Mouse (Mus musculus): ENCODE data around the gene Fan1. TPM values are rescaled to one million over a fixed set of nuclear protein-coding genes. Genes with fewer than 3 reads are reported as not detected.

Fan1 gene
- polyA plus RNA-seq, 1 experiment from 2014 or later, result 11.4 TPM

DNA sequence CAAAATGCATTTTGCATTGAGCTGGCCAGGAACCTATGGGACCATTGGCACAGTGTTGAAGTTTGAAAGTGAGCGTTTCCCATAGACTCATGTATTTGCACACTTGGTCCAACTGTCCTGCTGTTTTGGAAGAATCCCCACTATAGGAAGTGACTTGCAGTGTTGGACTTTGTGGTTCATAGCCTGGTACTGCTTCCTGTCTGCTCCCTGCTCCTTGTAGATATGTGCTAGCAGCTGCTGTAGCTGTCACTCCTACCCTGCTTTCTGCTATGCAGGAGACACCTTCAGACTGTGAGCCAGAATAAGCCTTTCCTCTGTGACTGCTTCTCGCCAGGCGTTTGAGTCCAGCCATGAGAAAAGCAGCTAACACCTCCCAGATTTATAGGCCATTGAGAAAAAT lies 42.6 kb downstream of the Fan1 start:
- H3K4me3 ChIP-seq (replicated peaks), result no peak overlapping the region
- H3K27ac ChIP-seq, result no peak overlapping the region
- 85% methylated on average over 3 of the region's 3 CpGs for WGBS
- peaks cover 64% of the 10 kb centered on the region for H3K36me3 ChIP-seq
- no peaks in the 10 kb centered on the region for H3K4me1 ChIP-seq (replicated peaks)
- H3K4me2 ChIP-seq, result no peak overlapping the region
- ATAC-seq (ENCODE audit: insufficient number of reproducible peaks, insufficient read depth, low FRiP score, low TSS enrichment, low read depth), result no peak
- no peaks in the 10 kb centered on the region for H3K27me3 ChIP-seq
- no peak overlapping the region for H3K9ac ChIP-seq (replicated peaks)
- no peaks in the 10 kb centered on the region for H3K9me3 ChIP-seq

DNA sequence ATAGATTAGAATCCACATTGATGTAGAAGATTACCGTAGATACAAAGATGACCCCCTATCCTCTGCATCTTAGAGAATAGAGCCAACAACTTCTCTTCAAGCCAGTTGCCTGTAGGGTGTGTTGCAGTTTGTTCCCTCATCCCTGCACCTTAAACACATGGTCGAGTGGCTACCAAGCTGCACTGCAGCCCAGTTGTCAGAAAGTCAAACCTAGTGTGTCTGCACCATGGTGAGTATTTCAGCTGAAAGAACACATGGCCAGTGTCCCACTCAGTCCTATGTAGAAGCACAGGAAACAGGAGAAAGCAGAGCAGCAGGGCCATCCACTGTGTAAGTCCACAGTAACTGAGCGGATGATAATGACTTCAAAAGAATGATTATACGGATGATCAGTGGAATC lies 46.4 kb downstream of the Fan1 start:
- no peak overlapping the region for H3K9ac ChIP-seq (replicated peaks)
- no peaks in the 10 kb centered on the region for H3K4me1 ChIP-seq (replicated peaks)
- H3K4me2 ChIP-seq, result no peak overlapping the region
- H3K36me3 ChIP-seq, result peaks cover 47% of the 10 kb centered on the region; the same call in 1 of the 2 replicates
- no peak overlapping the region for H3K27ac ChIP-seq
- ATAC-seq (ENCODE audit: insufficient number of reproducible peaks, insufficient read depth, low FRiP score, low TSS enrichment, low read depth), result no peak
- H3K9me3 ChIP-seq, result no peaks in the 10 kb centered on the region
- H3K4me3 ChIP-seq (replicated peaks), result no peak overlapping the region
- 89% methylated on average over 4 of the region's 4 CpGs for WGBS
- H3K27me3 ChIP-seq, result no peaks in the 10 kb centered on the region

DNA sequence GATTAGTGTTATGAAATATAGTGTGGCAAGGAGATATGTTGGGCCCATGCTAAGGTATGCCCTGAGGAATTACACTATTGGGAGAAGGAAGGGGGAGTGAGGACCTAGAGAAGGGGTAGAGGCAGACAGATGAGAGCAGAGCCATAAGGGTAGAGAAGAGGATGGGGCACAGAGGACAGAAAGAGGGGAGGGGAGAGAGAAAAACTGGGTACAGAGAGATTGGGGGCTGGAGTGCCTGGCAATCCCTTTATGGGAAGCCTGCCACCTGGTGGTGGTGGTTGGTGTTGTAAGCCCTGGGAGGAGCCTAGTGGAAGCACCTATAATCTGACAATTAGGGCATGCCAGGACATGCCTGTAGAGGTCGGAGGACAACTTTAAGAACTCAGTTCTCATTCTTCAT lies 47.0 kb downstream of the Fan1 start:
- no peak for ATAC-seq (ENCODE audit: insufficient number of reproducible peaks, insufficient read depth, low FRiP score, low TSS enrichment, low read depth)
- 12% methylated on average over 1 of the region's 1 CpGs for WGBS
- no peak overlapping the region for H3K4me2 ChIP-seq

DNA sequence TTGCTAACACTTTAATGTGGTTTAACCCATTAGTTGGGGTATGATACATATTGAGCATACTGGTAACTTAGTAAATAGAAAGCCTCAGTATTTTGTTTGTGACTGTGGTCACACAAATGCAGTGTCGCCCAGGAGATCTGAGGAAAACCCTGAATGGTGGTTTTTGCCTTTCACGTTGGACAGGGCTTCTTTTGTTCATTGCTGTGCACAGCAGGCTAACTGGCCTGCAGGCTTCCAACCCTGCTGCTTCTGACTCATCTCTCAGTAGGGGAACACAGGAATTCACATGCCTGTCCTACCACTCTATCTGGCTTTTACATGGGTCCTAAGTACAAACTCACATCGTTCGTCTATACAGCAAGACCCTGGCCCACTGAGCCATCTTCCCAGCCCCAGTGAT lies 52.2 kb downstream of the Fan1 start:
- WGBS, result 93% methylated on average over 4 of the region's 4 CpGs
- no peaks in the 10 kb centered on the region for H3K27me3 ChIP-seq
- H3K9me3 ChIP-seq, result no peaks in the 10 kb centered on the region
- no peaks in the 10 kb centered on the region for H3K4me1 ChIP-seq (replicated peaks)
- no peak overlapping the region for H3K4me2 ChIP-seq
- H3K4me3 ChIP-seq (replicated peaks), result no peak overlapping the region
- peaks cover 58% of the 10 kb centered on the region for H3K36me3 ChIP-seq
- H3K27ac ChIP-seq, result no peak overlapping the region
- no peak for ATAC-seq (ENCODE audit: insufficient number of reproducible peaks, insufficient read depth, low FRiP score, low TSS enrichment, low read depth)
- H3K9ac ChIP-seq (replicated peaks), result no peak overlapping the region

More for the DNA sequence above, 47.0 kb downstream of the Fan1 start:
- no peaks in the 10 kb centered on the region for H3K9me3 ChIP-seq
- H3K9ac ChIP-seq (replicated peaks), result no peak overlapping the region
- H3K4me3 ChIP-seq (replicated peaks), result no peak overlapping the region
- no peaks in the 10 kb centered on the region for H3K4me1 ChIP-seq (replicated peaks)
- H3K36me3 ChIP-seq, result peaks cover 50% of the 10 kb centered on the region; the same call in 1 of the 2 replicates
- H3K27me3 ChIP-seq, result no peaks in the 10 kb centered on the region
- no peak overlapping the region for H3K27ac ChIP-seq

DNA sequence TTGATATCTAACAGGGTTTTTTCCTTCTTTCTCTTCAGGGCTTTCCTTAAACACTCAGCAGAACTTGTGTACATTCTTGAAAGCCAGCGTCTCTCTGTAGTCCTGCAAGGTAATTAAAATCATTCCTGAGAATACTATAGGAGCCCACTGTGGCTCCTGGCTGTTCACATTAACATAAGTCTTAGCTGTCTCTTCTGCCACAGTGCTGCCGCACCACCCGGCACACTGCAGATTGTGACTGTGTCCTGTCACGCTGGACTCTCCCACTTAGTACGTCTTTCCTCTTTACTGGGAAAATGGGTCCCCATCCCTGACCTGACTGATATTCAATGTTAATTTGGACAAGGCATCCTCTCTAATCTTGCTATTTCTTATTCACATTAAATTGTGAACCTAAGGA lies 52.8 kb downstream of the Fan1 start:
- WGBS, result 90% methylated on average over 5 of the region's 5 CpGs
- H3K4me3 ChIP-seq (replicated peaks), result no peak overlapping the region
- ATAC-seq (ENCODE audit: insufficient number of reproducible peaks, insufficient read depth, low FRiP score, low TSS enrichment, low read depth), result no peak
- no peaks in the 10 kb centered on the region for H3K4me1 ChIP-seq (replicated peaks)
- H3K27me3 ChIP-seq, result no peaks in the 10 kb centered on the region
- H3K36me3 ChIP-seq, result peaks cover 63% of the 10 kb centered on the region
- H3K9ac ChIP-seq (replicated peaks), result no peak overlapping the region
- no peaks in the 10 kb centered on the region for H3K9me3 ChIP-seq
- H3K4me2 ChIP-seq, result no peak overlapping the region
- no peak overlapping the region for H3K27ac ChIP-seq

DNA sequence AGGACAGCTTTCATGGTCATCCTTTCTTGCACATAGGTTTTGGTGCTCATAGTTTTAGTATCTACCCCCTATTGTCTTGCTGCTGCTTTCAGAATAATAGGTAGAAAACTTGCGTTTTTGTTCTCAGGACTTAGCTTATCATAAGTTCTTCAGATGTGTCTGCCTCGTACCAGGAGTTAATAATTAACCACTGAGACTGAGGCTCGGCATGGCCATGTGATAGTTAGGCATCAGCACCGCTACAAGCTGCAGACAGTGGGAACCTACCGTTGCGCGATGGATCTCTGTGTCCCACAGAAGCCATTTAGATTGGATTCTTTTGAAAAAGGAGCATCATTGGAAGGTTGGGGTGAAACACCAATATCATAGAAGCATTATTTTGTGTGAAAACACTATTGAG lies 61.1 kb downstream of the Fan1 start:
- H3K4me1 ChIP-seq (replicated peaks), result no peaks in the 10 kb centered on the region
- no peak overlapping the region for H3K9ac ChIP-seq (replicated peaks)
- H3K36me3 ChIP-seq, result peaks cover 50% of the 10 kb centered on the region
- H3K4me2 ChIP-seq, result no peak overlapping the region
- no peaks in the 10 kb centered on the region for H3K27me3 ChIP-seq
- WGBS, result 90% methylated on average over 7 of the region's 7 CpGs
- no peak overlapping the region for H3K4me3 ChIP-seq (replicated peaks)
- H3K9me3 ChIP-seq, result no peaks in the 10 kb centered on the region
- no peak overlapping the region for H3K27ac ChIP-seq
- ATAC-seq (ENCODE audit: insufficient number of reproducible peaks, insufficient read depth, low FRiP score, low TSS enrichment, low read depth), result no peak

DNA sequence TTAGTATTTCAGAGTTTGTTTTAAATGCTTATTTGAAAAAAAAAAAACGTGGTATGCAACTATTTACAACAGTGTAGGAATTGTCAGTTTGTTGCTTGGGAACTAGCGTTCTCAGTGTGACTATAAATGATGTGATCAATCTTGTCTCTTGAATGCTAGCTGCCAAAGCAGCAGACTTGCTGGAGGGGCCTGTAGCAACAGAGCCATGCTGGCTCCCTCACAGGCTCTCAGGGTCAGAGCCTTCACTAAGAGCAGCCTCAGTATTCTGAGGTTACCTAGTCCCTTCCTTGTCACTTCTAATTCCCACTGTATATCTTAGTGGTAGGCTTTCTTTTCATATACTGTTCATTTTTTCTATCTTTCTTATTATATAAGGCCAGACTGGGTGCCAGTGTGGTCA lies 63.1 kb downstream of the Fan1 start:
- Histone ChIP-seq H3K4me2 (no peak overlapping the region), H3K27ac (no peak overlapping the region), H3K36me3 (peaks cover 31% of the 10 kb centered on the region), H3K9me3 (no peaks in the 10 kb centered on the region), H3K4me3 (replicated peaks) (no peak overlapping the region), H3K9ac (replicated peaks) (no peak overlapping the region), H3K4me1 (replicated peaks) (no peaks in the 10 kb centered on the region), H3K27me3 (no peaks in the 10 kb centered on the region)
- no peak for ATAC-seq (ENCODE audit: insufficient number of reproducible peaks, insufficient read depth, low FRiP score, low TSS enrichment, low read depth)
- WGBS, result 61% methylated on average over 2 of the region's 2 CpGs

DNA sequence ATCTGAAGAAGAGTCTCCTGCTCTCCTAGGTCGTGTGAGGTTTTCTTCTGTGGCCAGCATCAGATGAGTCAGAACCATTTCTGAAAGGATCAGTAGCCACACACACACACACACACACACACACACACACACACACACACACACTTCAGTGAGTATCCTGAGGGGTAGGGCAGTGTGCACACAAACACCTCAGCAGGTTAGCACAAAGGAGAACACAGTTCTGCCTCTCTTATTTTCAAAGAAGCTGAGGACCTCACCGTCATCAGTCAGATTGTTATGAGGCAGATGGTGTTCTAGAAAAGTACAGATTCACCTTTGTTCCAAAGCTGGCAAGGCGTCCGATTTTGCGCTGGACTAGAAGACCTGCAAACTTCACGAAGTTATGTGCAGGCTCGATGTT lies 63.7 kb downstream of the Fan1 start:
- whole genome bisulfite sequencing, result 86% methylated on average over 7 of the region's 7 CpGs
- no peaks in the 10 kb centered on the region for H3K9me3 ChIP-seq
- no peaks in the 10 kb centered on the region for H3K27me3 ChIP-seq
- no peak overlapping the region for H3K4me2 ChIP-seq
- H3K36me3 ChIP-seq, result peaks cover 29% of the 10 kb centered on the region
- no peak for ATAC-seq (ENCODE audit: insufficient number of reproducible peaks, insufficient read depth, low FRiP score, low TSS enrichment, low read depth)
- no peak overlapping the region for H3K9ac ChIP-seq (replicated peaks)
- no peak overlapping the region for H3K27ac ChIP-seq
- H3K4me3 ChIP-seq (replicated peaks), result no peak overlapping the region
- no peaks in the 10 kb centered on the region for H3K4me1 ChIP-seq (replicated peaks)

Other genes starting within 250 kb of the Fan1 start
- 0.37 and 0.68 TPM in 2 replicates for gene Trpm1, start 220.3 kb downstream of the Fan1 start, polyA plus RNA-seq (2016; fragmentation: Nextera tagmentation; extraction: Ambion mirVana)
- 13.5 and 13.6 TPM in 2 replicates for gene Mtmr10, start 86.4 kb downstream of the Fan1 start, polyA plus RNA-seq (2016; fragmentation: Nextera tagmentation; extraction: Ambion mirVana)
- 52.4 and 60.3 TPM in 2 replicates for gene Mphosph10, start 18.2 kb upstream of the Fan1 start, polyA plus RNA-seq (2016; fragmentation: Nextera tagmentation; extraction: Ambion mirVana)
- 47.0 and 53.2 TPM in 2 replicates for gene Mcee, start 18.5 kb upstream of the Fan1 start, polyA plus RNA-seq (2016; fragmentation: Nextera tagmentation; extraction: Ambion mirVana)
- 6.8 and 7.6 TPM in 2 replicates for gene Apba2, start 127.6 kb upstream of the Fan1 start, polyA plus RNA-seq (2016; fragmentation: Nextera tagmentation; extraction: Ambion mirVana)